Mouse (Mus musculus) heart, embryonic 13.5 days (tissue): ENCODE measurements around the gene Hivep1. TPM values are rescaled to one million over a fixed set of nuclear protein-coding genes. Genes with fewer than 3 reads are reported as not detected.

Experiments
- polyA plus RNA-seq: library from polyadenylated mRNA; unstranded; fragments of >200 nt; fragmentation: Nextera tagmentation; extraction: Ambion mirVana; gene quantifications from 2 replicates; pipeline ENCODE4 v1.2.1, GENCODE M21; 2015

The Hivep1 gene
- polyA plus RNA-seq, 1 experiment from 2014 or later, result 8.3 TPM

Other genes with a start within 250 kb of the Hivep1 start
- gene Adtrp, start 204.3 kb upstream of the Hivep1 start, polyA plus RNA-seq, result 0.33 TPM in 1 of 2 replicates, not detected in the other
- gene Edn1, start 249.5 kb downstream of the Hivep1 start, polyA plus RNA-seq, result 7.1 TPM in 2 replicates